Mouse (Mus musculus): ENCODE results near the gene Npb. TPM values are rescaled to one million over a fixed set of nuclear protein-coding genes. Genes with fewer than 3 reads are reported as not detected.

Npb gene
- total and polyA plus RNA-seq, 2 experiments from 2014 or later = 9.9 TPM; not detected in 1

DNA sequence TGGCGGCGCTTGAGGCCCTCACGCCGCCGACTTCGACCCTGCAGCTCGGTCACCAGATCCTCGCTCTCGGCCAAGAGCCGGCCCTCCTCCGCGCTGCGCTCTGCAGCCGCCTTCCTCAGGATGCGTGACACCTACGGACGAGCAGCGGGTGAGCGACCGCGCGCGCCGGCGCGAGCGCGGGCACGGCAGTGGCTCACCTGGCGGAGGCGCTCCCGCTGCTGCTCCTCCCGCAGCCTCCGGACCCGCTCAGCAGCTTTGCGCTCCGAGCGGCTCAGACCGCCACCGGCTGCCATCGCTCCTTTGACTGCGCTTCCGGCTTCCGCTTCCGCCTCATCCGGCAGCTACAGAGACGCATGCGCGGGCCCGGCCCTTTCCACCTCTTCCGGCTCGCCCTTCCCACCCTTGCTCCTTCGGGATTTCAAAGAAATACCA is 16.4 kb downstream of the Npb start:
- Histone ChIP-seq H3K4me1 (ENCODE audit: control insufficient read depth, insufficient read depth) (peaks cover 8% of the 10 kb centered on the region), H3K9ac (replicated peaks; ENCODE audit: low read depth, low read length) (peak overlapping the region; percentile 72), H3K4me3 (ENCODE audit: low read depth, low read length) (peak overlapping the region; percentile 95), H3K9me3 (replicated peaks; ENCODE audit: control insufficient read depth, low read length) (no peaks in the 10 kb centered on the region), H3K4me2 (ENCODE audit: low read depth, low read length) (peak overlapping the region; percentile 96), H3K36me3 (replicated peaks; ENCODE audit: control insufficient read depth, insufficient read depth, low read length) (peaks cover 44% of the 10 kb centered on the region), H3K27me3 (ENCODE audit: control insufficient read depth, insufficient read depth, low read length) (no peaks in the 10 kb centered on the region), H3K27ac (ENCODE audit: low read depth) (peak overlapping the region; percentile 89)
- TF ChIP-seq EP300 (IDR thresholded peaks at IDR 0.05; ENCODE audit: low read depth) = no peak
- peak; percentile 89 for ATAC-seq (ENCODE audit: insufficient read depth, low read depth)
- under 1% methylated on average over 53 of the region's 53 CpGs for WGBS
- DNase-seq (ENCODE audit: low spot score) = peak; percentile 90

- ATAC-seq (ENCODE audit: insufficient read depth, low read depth) (no peak), DNase-seq (ENCODE audit: low spot score) (no peak)
- Histone ChIP-seq H3K9ac (replicated peaks; ENCODE audit: low read depth, low read length) (peak within 1 kb of the TSS; percentile 72), H3K27ac (ENCODE audit: low read depth) (peak within 1 kb of the TSS; percentile 89), H3K27me3 (ENCODE audit: control insufficient read depth, insufficient read depth, low read length) (no peaks in the 10 kb centered on the region), H3K4me2 (ENCODE audit: low read depth, low read length) (peak within 1 kb of the TSS; percentile 96), H3K9me3 (replicated peaks; ENCODE audit: control insufficient read depth, low read length) (no peaks in the 10 kb centered on the region), H3K4me3 (ENCODE audit: low read depth, low read length) (peak within 1 kb of the TSS; percentile 95), H3K4me1 (ENCODE audit: control insufficient read depth, insufficient read depth) (peaks cover 13% of the 10 kb centered on the region), H3K36me3 (replicated peaks; ENCODE audit: control insufficient read depth, insufficient read depth, low read length) (peaks cover 39% of the 10 kb centered on the region)
- no peak for TF ChIP-seq CTCF (IDR thresholded peaks at IDR 0.05; ENCODE audit: low read depth)
- no peak for TF ChIP-seq EP300 (IDR thresholded peaks at IDR 0.05; ENCODE audit: low read depth)
- WGBS = 12% methylated on average over 5 of the region's 5 CpGs
These were observed 17.0 kb downstream of the Npb start, which contains the start of gene Sirt7 for GRCm38 (mm10) chr11:120625152-120625775. TSS of gene Sirt7 (minus strand) at chr11:120625240.

- H3K4me2 ChIP-seq (ENCODE audit: low read depth, low read length) = no peak overlapping the region
- no peak for DNase-seq (ENCODE audit: low spot score)
- no peaks in the 10 kb centered on the region for H3K27me3 ChIP-seq (ENCODE audit: control insufficient read depth, insufficient read depth, low read length)
- 85% methylated on average over 11 of the region's 11 CpGs for WGBS
- TF ChIP-seq CTCF (IDR thresholded peaks at IDR 0.05; ENCODE audit: low read depth) (no peak), EP300 (IDR thresholded peaks at IDR 0.05; ENCODE audit: low read depth) (no peak)
- no peak overlapping the region for H3K9ac ChIP-seq (replicated peaks; ENCODE audit: low read depth, low read length)
- H3K9me3 ChIP-seq (replicated peaks; ENCODE audit: control insufficient read depth, low read length) = no peaks in the 10 kb centered on the region
- no peak overlapping the region for H3K4me3 ChIP-seq (ENCODE audit: low read depth, low read length)
- H3K27ac ChIP-seq (ENCODE audit: low read depth) = no peak overlapping the region
- peaks cover 24% of the 10 kb centered on the region for H3K4me1 ChIP-seq (ENCODE audit: control insufficient read depth, insufficient read depth)
- H3K36me3 ChIP-seq (replicated peaks; ENCODE audit: control insufficient read depth, insufficient read depth, low read length) = peaks cover 23% of the 10 kb centered on the region
- ATAC-seq (ENCODE audit: insufficient read depth, low read depth) = no peak
These were observed 18.6 kb downstream of the Npb start for GRCm38 (mm10) chr11:120626785-120627467.

GRCm38 (mm10) chr11:120627468-120628300 is 19.4 kb downstream of the Npb start:
- H3K27me3 ChIP-seq (ENCODE audit: control insufficient read depth, insufficient read depth, low read length) = no peaks in the 10 kb centered on the region
- DNase-seq (ENCODE audit: low spot score) = no peak
- no peaks in the 10 kb centered on the region for H3K9me3 ChIP-seq (replicated peaks; ENCODE audit: control insufficient read depth, low read length)
- no peak overlapping the region for H3K9ac ChIP-seq (replicated peaks; ENCODE audit: low read depth, low read length)
- TF ChIP-seq EP300 (IDR thresholded peaks at IDR 0.05; ENCODE audit: low read depth) (no peak), CTCF (IDR thresholded peaks at IDR 0.05; ENCODE audit: low read depth) (no peak)
- H3K4me2 ChIP-seq (ENCODE audit: low read depth, low read length) = peak overlapping the region; percentile 0; the same call in 1 of the 2 replicates
- H3K36me3 ChIP-seq (replicated peaks; ENCODE audit: control insufficient read depth, insufficient read depth, low read length) = peaks cover 21% of the 10 kb centered on the region
- no peak for ATAC-seq (ENCODE audit: insufficient read depth, low read depth)
- H3K4me1 ChIP-seq (ENCODE audit: control insufficient read depth, insufficient read depth) = peaks cover 30% of the 10 kb centered on the region
- WGBS = 81% methylated on average over 22 of the region's 22 CpGs
- no peak overlapping the region for H3K4me3 ChIP-seq (ENCODE audit: low read depth, low read length)
- H3K27ac ChIP-seq (ENCODE audit: low read depth) = no peak overlapping the region

- no peaks in the 10 kb centered on the region for H3K9me3 ChIP-seq (replicated peaks; ENCODE audit: control insufficient read depth, low read length)
- no peak for ATAC-seq (ENCODE audit: insufficient read depth, low read depth)
- H3K4me1 ChIP-seq (ENCODE audit: control insufficient read depth, insufficient read depth) = peaks cover 31% of the 10 kb centered on the region
- no peak overlapping the region for H3K4me3 ChIP-seq (ENCODE audit: low read depth, low read length)
- WGBS = 94% methylated on average over 23 of the region's 23 CpGs
- no peak overlapping the region for H3K4me2 ChIP-seq (ENCODE audit: low read depth, low read length)
- no peak overlapping the region for H3K9ac ChIP-seq (replicated peaks; ENCODE audit: low read depth, low read length)
- DNase-seq (ENCODE audit: low spot score) = no peak
- H3K27me3 ChIP-seq (ENCODE audit: control insufficient read depth, insufficient read depth, low read length) = no peaks in the 10 kb centered on the region
- H3K27ac ChIP-seq (ENCODE audit: low read depth) = no peak overlapping the region
- H3K36me3 ChIP-seq (replicated peaks; ENCODE audit: control insufficient read depth, insufficient read depth, low read length) = peaks cover 13% of the 10 kb centered on the region
- TF ChIP-seq CTCF (IDR thresholded peaks at IDR 0.05; ENCODE audit: low read depth) (no peak), EP300 (IDR thresholded peaks at IDR 0.05; ENCODE audit: low read depth) (no peak)
These were observed 20.5 kb downstream of the Npb start for GRCm38 (mm10) chr11:120628601-120629340.
